Mouse (Mus musculus): ENCODE results near the gene Mrps26. TPM values are rescaled to one million over a fixed set of nuclear protein-coding genes. Genes with fewer than 3 reads are reported as not detected.

Gene Mrps26
- polyA plus RNA-seq, 1 experiment = 86.9 TPM

- H3K27me3 ChIP-seq (replicated peaks; ENCODE audit: control insufficient read depth, insufficient read depth, low read length) = no peaks in the 10 kb centered on the region
- H3K4me3 ChIP-seq (ENCODE audit: insufficient read depth, low read depth, low read length) = no peak overlapping the region
- 86% methylated on average over 7 of the region's 7 CpGs for WGBS
- DNase-seq = no peak
- no peak for TF ChIP-seq POLR2A (IDR thresholded peaks at IDR 0.05; ENCODE audit: low read depth, low read length)
- no peak for TF ChIP-seq CTCF (conservative IDR thresholded peaks at IDR 0.05; ENCODE audit: insufficient read depth, insufficient read length, low read depth, low read length)
- H3K4me1 ChIP-seq (ENCODE audit: control insufficient read depth, insufficient read depth, low read length) = peaks cover 3% of the 10 kb centered on the region; the same call in 1 of the 2 replicates
- H3K36me3 ChIP-seq (ENCODE audit: control insufficient read depth, insufficient read depth, low read length) = peaks cover 2% of the 10 kb centered on the region; the same call in 1 of the 2 replicates
- H3K27ac ChIP-seq (ENCODE audit: insufficient read depth, low read depth, low read length) = no peak overlapping the region
Measured at GRCm38 (mm10) chr2:130554841-130555240, 8.7 kb upstream of the Mrps26 start.

GRCm38 (mm10) chr2:130556292-130556691, 7.2 kb upstream of the Mrps26 start:
- Histone ChIP-seq H3K4me1 (ENCODE audit: control insufficient read depth, insufficient read depth, low read length) (peaks cover 3% of the 10 kb centered on the region; the same call in 1 of the 2 replicates), H3K4me3 (ENCODE audit: insufficient read depth, low read depth, low read length) (no peak overlapping the region), H3K36me3 (ENCODE audit: control insufficient read depth, insufficient read depth, low read length) (peaks cover 2% of the 10 kb centered on the region; the same call in 1 of the 2 replicates), H3K27me3 (replicated peaks; ENCODE audit: control insufficient read depth, insufficient read depth, low read length) (no peaks in the 10 kb centered on the region), H3K27ac (ENCODE audit: insufficient read depth, low read depth, low read length) (no peak overlapping the region)
- no peak for TF ChIP-seq POLR2A (IDR thresholded peaks at IDR 0.05; ENCODE audit: low read depth, low read length)
- no peak for TF ChIP-seq CTCF (conservative IDR thresholded peaks at IDR 0.05; ENCODE audit: insufficient read depth, insufficient read length, low read depth, low read length)
- DNase-seq = peak; percentile 70
- 57% methylated on average over 1 of the region's 1 CpGs for WGBS

- TF ChIP-seq CTCF (conservative IDR thresholded peaks at IDR 0.05; ENCODE audit: insufficient read depth, insufficient read length, low read depth, low read length) (no peak), POLR2A (IDR thresholded peaks at IDR 0.05; ENCODE audit: low read depth, low read length) (no peak)
- no peak overlapping the region for H3K27ac ChIP-seq (ENCODE audit: insufficient read depth, low read depth, low read length)
- no peaks in the 10 kb centered on the region; the same call in 1 of the 2 replicates for H3K36me3 ChIP-seq (ENCODE audit: control insufficient read depth, insufficient read depth, low read length)
- 95% methylated on average over 2 of the region's 2 CpGs for WGBS
- no peak overlapping the region for H3K4me3 ChIP-seq (ENCODE audit: insufficient read depth, low read depth, low read length)
- peaks cover 3% of the 10 kb centered on the region; the same call in 1 of the 2 replicates for H3K4me1 ChIP-seq (ENCODE audit: control insufficient read depth, insufficient read depth, low read length)
- H3K27me3 ChIP-seq (replicated peaks; ENCODE audit: control insufficient read depth, insufficient read depth, low read length) = no peaks in the 10 kb centered on the region
- DNase-seq = no peak
Measured at GRCm38 (mm10) chr2:130557462-130557861, 6.1 kb upstream of the Mrps26 start.

GRCm38 (mm10) chr2:130558015-130558414, 5.5 kb upstream of the Mrps26 start:
- no peak for TF ChIP-seq POLR2A (IDR thresholded peaks at IDR 0.05; ENCODE audit: low read depth, low read length)
- TF ChIP-seq CTCF (conservative IDR thresholded peaks at IDR 0.05; ENCODE audit: insufficient read depth, insufficient read length, low read depth, low read length) = no peak
- Histone ChIP-seq H3K27ac (ENCODE audit: insufficient read depth, low read depth, low read length) (no peak overlapping the region), H3K27me3 (replicated peaks; ENCODE audit: control insufficient read depth, insufficient read depth, low read length) (no peaks in the 10 kb centered on the region), H3K4me1 (ENCODE audit: control insufficient read depth, insufficient read depth, low read length) (peaks cover 8% of the 10 kb centered on the region; the same call in 1 of the 2 replicates), H3K36me3 (ENCODE audit: control insufficient read depth, insufficient read depth, low read length) (no peaks in the 10 kb centered on the region; the same call in 1 of the 2 replicates), H3K4me3 (ENCODE audit: insufficient read depth, low read depth, low read length) (no peak overlapping the region)
- DNase-seq = no peak
- 76% methylated on average over 2 of the region's 2 CpGs for WGBS

GRCm38 (mm10) chr2:130564063-130564462, 521 bp downstream of the Mrps26 start:
- no peak for DNase-seq
- TF ChIP-seq CTCF (conservative IDR thresholded peaks at IDR 0.05; ENCODE audit: insufficient read depth, insufficient read length, low read depth, low read length) (no peak), POLR2A (IDR thresholded peaks at IDR 0.05; ENCODE audit: low read depth, low read length) (no peak)
- H3K27ac ChIP-seq (ENCODE audit: insufficient read depth, low read depth, low read length) = peak overlapping the region; percentile 10; the same call in 1 of the 2 replicates
- H3K27me3 ChIP-seq (replicated peaks; ENCODE audit: control insufficient read depth, insufficient read depth, low read length) = no peaks in the 10 kb centered on the region
- H3K4me3 ChIP-seq (ENCODE audit: insufficient read depth, low read depth, low read length) = peak overlapping the region; percentile 86
- WGBS = under 1% methylated on average over 23 of the region's 23 CpGs
- no peaks in the 10 kb centered on the region for H3K36me3 ChIP-seq (ENCODE audit: control insufficient read depth, insufficient read depth, low read length)
- H3K4me1 ChIP-seq (ENCODE audit: control insufficient read depth, insufficient read depth, low read length) = peaks cover 11% of the 10 kb centered on the region; the same call in 1 of the 2 replicates

GRCm38 (mm10) chr2:130564983-130565382, 1.4 kb downstream of the Mrps26 start:
- no peak for DNase-seq
- Histone ChIP-seq H3K27ac (ENCODE audit: insufficient read depth, low read depth, low read length) (no peak overlapping the region), H3K4me1 (ENCODE audit: control insufficient read depth, insufficient read depth, low read length) (peaks cover 11% of the 10 kb centered on the region; the same call in 1 of the 2 replicates), H3K36me3 (ENCODE audit: control insufficient read depth, insufficient read depth, low read length) (no peaks in the 10 kb centered on the region), H3K27me3 (replicated peaks; ENCODE audit: control insufficient read depth, insufficient read depth, low read length) (no peaks in the 10 kb centered on the region), H3K4me3 (ENCODE audit: insufficient read depth, low read depth, low read length) (no peak overlapping the region)
- 79% methylated on average over 8 of the region's 8 CpGs for WGBS
- TF ChIP-seq POLR2A (IDR thresholded peaks at IDR 0.05; ENCODE audit: low read depth, low read length) (no peak), CTCF (conservative IDR thresholded peaks at IDR 0.05; ENCODE audit: insufficient read depth, insufficient read length, low read depth, low read length) (no peak)

GRCm38 (mm10) chr2:130568921-130569320, 5.4 kb downstream of the Mrps26 start:
- Histone ChIP-seq H3K36me3 (ENCODE audit: control insufficient read depth, insufficient read depth, low read length) (no peaks in the 10 kb centered on the region), H3K27me3 (replicated peaks; ENCODE audit: control insufficient read depth, insufficient read depth, low read length) (no peaks in the 10 kb centered on the region), H3K27ac (ENCODE audit: insufficient read depth, low read depth, low read length) (no peak overlapping the region), H3K4me3 (ENCODE audit: insufficient read depth, low read depth, low read length) (no peak overlapping the region), H3K4me1 (ENCODE audit: control insufficient read depth, insufficient read depth, low read length) (peaks cover 5% of the 10 kb centered on the region; the same call in 1 of the 2 replicates)
- DNase-seq = peak; percentile 65
- TF ChIP-seq POLR2A (IDR thresholded peaks at IDR 0.05; ENCODE audit: low read depth, low read length) = no peak
- no peak for TF ChIP-seq CTCF (conservative IDR thresholded peaks at IDR 0.05; ENCODE audit: insufficient read depth, insufficient read length, low read depth, low read length)
- 43% methylated on average over 4 of the region's 4 CpGs for WGBS

Measured in kidney, adult 2 months (tissue).